ENCODE assay signal across 15 mouse cellular contexts in the genomic region with DNA sequence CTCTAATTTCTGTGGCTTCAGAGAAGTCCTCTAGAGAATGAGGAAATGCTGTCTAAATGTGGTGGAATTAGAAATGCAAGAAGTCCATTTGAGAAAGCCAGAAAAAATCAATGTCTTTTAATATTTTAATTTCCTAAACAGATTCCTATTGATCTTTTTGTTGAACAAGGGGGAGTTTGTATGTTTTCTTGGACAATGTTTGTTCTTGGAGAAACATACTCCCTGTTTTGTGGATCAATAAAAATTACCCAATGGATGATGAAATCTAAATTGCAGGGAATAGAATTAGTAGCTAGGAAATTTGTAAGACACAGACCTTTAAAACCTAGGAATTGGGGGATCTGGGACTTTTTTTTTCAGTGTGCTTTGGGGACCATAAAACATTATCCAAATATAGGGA. TPM values are rescaled to one million over a fixed set of nuclear protein-coding genes. Genes with fewer than 3 reads are reported as not detected.
DNase-seq lines count a peak whose midpoint lies in the region; ATAC-seq and TF ChIP-seq lines count a peak whose summit lies in the region.
"Had no signal": no experiment of that assay in that cellular context is flagged by ENCODE, and none has a peak within 500 bp of the region (broad histone marks: within the 10 kb centered on the region; RNA-seq: fewer than 3 reads in every experiment).

No protein-coding gene starts in this region.

- peaks cover 9% of the 10 kb centered on the region for H3K4me1 ChIP-seq in heart, embryonic 11.5 days (ENCODE audit: control insufficient read depth, insufficient read depth, low read length)
- H3K4me1 ChIP-seq in lung, embryonic 15.5 days, result peaks cover 37% of the 10 kb centered on the region
- no peaks in the 10 kb centered on the region; the same call in 1 of the 2 replicates for H3K4me1 ChIP-seq in lung, postnatal 0 days (ENCODE audit: insufficient read depth, low read depth, low read length)
- 0 out of 2 replicates have a peak, but pooled peaks cover 7% of the 10 kb centered on the region for H3K4me1 ChIP-seq in intestine, embryonic 14.5 days (replicated peaks; ENCODE audit: control insufficient read depth, insufficient read depth, low read length)
- H3K4me1 ChIP-seq in liver, embryonic 14.5 days (replicated peaks; ENCODE audit: control insufficient read depth in 2 of 2, insufficient read depth in 2 of 2, low read length in 1 of 2), result no peaks in the 10 kb centered on the region

- no peak for DNase-seq in heart, adult 9 months (ENCODE audit: low spot score in 2 of 2)
- no peak for DNase-seq in lung, postnatal 0 days (ENCODE audit: low spot score)
- no peak for DNase-seq in intestine, embryonic 14.5 days (ENCODE audit: low spot score)
- DNase-seq in liver, embryonic 14.5 days (ENCODE audit: low read depth in 3 of 3, low spot score in 3 of 3), result no peak
- DNase-seq in thymus, postnatal 14 days, result no peak
- no peak for DNase-seq in ovary, adult 18-20 months (ENCODE audit: low spot score)
- DNase-seq: B cell, adult 2 months; cerebellum, postnatal 25 days; gastrocnemius, postnatal 14 days; right cerebral cortex, postnatal 4 days had no signal

- no peaks in the 10 kb centered on the region for H3K36me3 ChIP-seq in heart, embryonic 11.5 days (ENCODE audit: control insufficient read depth, insufficient read depth, low read length)
- no peaks in the 10 kb centered on the region for H3K36me3 ChIP-seq in lung, embryonic 15.5 days
- no peaks in the 10 kb centered on the region for H3K36me3 ChIP-seq in lung, postnatal 0 days (ENCODE audit: insufficient read depth, low read length)
- H3K36me3 ChIP-seq in intestine, embryonic 14.5 days (ENCODE audit: control insufficient read depth, insufficient read depth, low read length), result 0 out of 2 replicates have a peak, but pooled peaks cover 3% of the 10 kb centered on the region
- H3K36me3 ChIP-seq in liver, embryonic 14.5 days (replicated peaks; ENCODE audit: control insufficient read depth, insufficient read depth, low read depth), result no peaks in the 10 kb centered on the region
- H3K36me3 ChIP-seq: forebrain, embryonic 12.5 days; neural tube, embryonic 13.5 days had no signal

- H3K4me2 ChIP-seq in heart, embryonic 11.5 days, result peak overlapping the region; percentile 76
- H3K4me2 ChIP-seq in lung, embryonic 15.5 days, result peak overlapping the region; percentile 76; the same call in 1 of the 2 replicates
- no peak overlapping the region for H3K4me2 ChIP-seq in lung, postnatal 0 days (replicated peaks; ENCODE audit: low read depth, low read length)
- peak overlapping the region; percentile 61 for H3K4me2 ChIP-seq in intestine, embryonic 14.5 days (ENCODE audit: low read length)
- H3K4me2 ChIP-seq in liver, embryonic 14.5 days (ENCODE audit: low read depth), result peak overlapping the region; percentile 26

- H3K4me3 ChIP-seq in heart, embryonic 11.5 days (ENCODE audit: low read depth, low read length), result peak overlapping the region; percentile 70
- H3K4me3 ChIP-seq in lung, embryonic 15.5 days, result peak overlapping the region; percentile 46; the same call in 1 of the 2 replicates
- H3K4me3 ChIP-seq in lung, postnatal 0 days (ENCODE audit: low read depth, low read length), result no peak overlapping the region
- H3K4me3 ChIP-seq in intestine, embryonic 14.5 days (ENCODE audit: low read depth, low read length), result peak overlapping the region; percentile 57
- H3K4me3 ChIP-seq in liver, embryonic 14.5 days (ENCODE audit: insufficient read depth in 1 of 2, low read depth in 2 of 2, low read length in 2 of 2), result no peak overlapping the region; a peak in 1 of 4 replicates
- H3K4me3 ChIP-seq: layer of hippocampus, adult 2 months had no signal

- peak overlapping the region; percentile 99 for H3K27ac ChIP-seq in heart, embryonic 11.5 days (ENCODE audit: low read depth, low read length)
- H3K27ac ChIP-seq in lung, embryonic 15.5 days, result no peak overlapping the region
- no peak overlapping the region for H3K27ac ChIP-seq in lung, postnatal 0 days (ENCODE audit: low read length)
- H3K27ac ChIP-seq in intestine, embryonic 14.5 days (ENCODE audit: low read depth), result peak overlapping the region; percentile 89
- no peak overlapping the region for H3K27ac ChIP-seq in liver, embryonic 14.5 days
- H3K27ac ChIP-seq: forebrain, embryonic 12.5 days; layer of hippocampus, adult 2 months; neural tube, embryonic 13.5 days had no signal

- no peak for TF ChIP-seq CTCF in lung, postnatal 0 days (IDR thresholded peaks at IDR 0.05)
- TF ChIP-seq CTCF in liver, embryonic 14.5 days (IDR thresholded peaks at IDR 0.05; ENCODE audit: low read depth), result no peak

- no peaks in the 10 kb centered on the region for H3K9me3 ChIP-seq in heart, embryonic 11.5 days (replicated peaks; ENCODE audit: control insufficient read depth, low read length)
- H3K9me3 ChIP-seq in lung, embryonic 15.5 days, result no peaks in the 10 kb centered on the region
- no peaks in the 10 kb centered on the region for H3K9me3 ChIP-seq in lung, postnatal 0 days (ENCODE audit: low read length)
- H3K9me3 ChIP-seq in intestine, embryonic 14.5 days (ENCODE audit: control insufficient read depth, low read length), result no peaks in the 10 kb centered on the region
- no peaks in the 10 kb centered on the region for H3K9me3 ChIP-seq in liver, embryonic 14.5 days (ENCODE audit: control insufficient read depth, low read length)
- H3K9me3 ChIP-seq: forebrain, embryonic 12.5 days; neural tube, embryonic 13.5 days had no signal

- peak overlapping the region; percentile 98 for H3K9ac ChIP-seq in heart, embryonic 11.5 days (ENCODE audit: low read depth, low read length)
- H3K9ac ChIP-seq in lung, embryonic 15.5 days, result no peak overlapping the region
- no peak overlapping the region for H3K9ac ChIP-seq in lung, postnatal 0 days (replicated peaks; ENCODE audit: low read depth)
- H3K9ac ChIP-seq in intestine, embryonic 14.5 days (ENCODE audit: low read length), result peak overlapping the region; percentile 89
- H3K9ac ChIP-seq in liver, embryonic 14.5 days (replicated peaks), result no peak overlapping the region

- ATAC-seq in heart, embryonic 11.5 days (replicated peaks; ENCODE audit: insufficient number of reproducible peaks, low FRiP score, low TSS enrichment), result no peak
- ATAC-seq in lung, embryonic 15.5 days (ENCODE audit: borderline replicate concordance, extremely low read depth, low FRiP score, low TSS enrichment), result no peak
- no peak for ATAC-seq in lung, postnatal 0 days
- ATAC-seq in intestine, embryonic 14.5 days (replicated peaks; ENCODE audit: low FRiP score, low TSS enrichment, low read depth), result no peak
- ATAC-seq in liver, embryonic 14.5 days (ENCODE audit: insufficient read depth), result no peak

- peaks cover 77% of the 10 kb centered on the region for H3K27me3 ChIP-seq in heart, embryonic 11.5 days (ENCODE audit: control insufficient read depth, insufficient read depth, low read length)
- peaks cover 99% of the 10 kb centered on the region for H3K27me3 ChIP-seq in lung, embryonic 15.5 days
- H3K27me3 ChIP-seq in lung, postnatal 0 days (replicated peaks; ENCODE audit: insufficient read depth, low read length), result peaks cover 79% of the 10 kb centered on the region
- H3K27me3 ChIP-seq in intestine, embryonic 14.5 days (replicated peaks; ENCODE audit: control insufficient read depth, insufficient read depth, low read length), result peaks cover 98% of the 10 kb centered on the region
- peaks cover 87% of the 10 kb centered on the region for H3K27me3 ChIP-seq in liver, embryonic 14.5 days (ENCODE audit: control insufficient read depth, insufficient read depth, low read length)

- TF ChIP-seq EP300 in lung, postnatal 0 days (IDR thresholded peaks at IDR 0.05), result no peak
- TF ChIP-seq EP300 in liver, embryonic 14.5 days (IDR thresholded peaks at IDR 0.05; ENCODE audit: low read depth), result no peak

RNA-seq across cellular contexts. Expression of a gene that starts 4.8 kb away (rescaled TPM):
- 1,098 and 1,138 TPM in 2 replicates for polyA plus RNA-seq in heart, embryonic 11.5 days (2014; fragmentation: Nextera tagmentation; extraction: Ambion mirVana)
- polyA plus RNA-seq in lung, embryonic 15.5 days (2015; fragmentation: Nextera tagmentation; extraction: Ambion mirVana), result 536 and 550 TPM in 2 replicates
- polyA plus RNA-seq in lung, postnatal 0 days (2015; fragmentation: Nextera tagmentation; extraction: Ambion mirVana), result 131 and 135 TPM in 2 replicates
- 960 and 1,030 TPM in 2 replicates for polyA plus RNA-seq in intestine, embryonic 14.5 days (2014; fragmentation: Nextera tagmentation; extraction: Ambion mirVana)
- 904 and 960 TPM in 2 replicates for polyA plus RNA-seq in liver, embryonic 14.5 days (2012; rRNA removed)
- 416 and 496 TPM in 2 replicates for polyA plus RNA-seq in liver, embryonic 14.5 days (2014; fragmentation: Nextera tagmentation; extraction: Ambion mirVana)

RNA-seq across cellular contexts. Expression of a gene that starts 7.9 kb away (rescaled TPM):
- polyA plus RNA-seq in heart, embryonic 11.5 days (2014; fragmentation: Nextera tagmentation; extraction: Ambion mirVana), result 0.16 and 0.37 TPM in 2 replicates
- 0.06 and 0.08 TPM in 2 replicates for polyA plus RNA-seq in lung, embryonic 15.5 days (2015; fragmentation: Nextera tagmentation; extraction: Ambion mirVana)
- polyA plus RNA-seq in lung, postnatal 0 days (2015; fragmentation: Nextera tagmentation; extraction: Ambion mirVana), result not detected in 2 replicates
- polyA plus RNA-seq in intestine, embryonic 14.5 days (2014; fragmentation: Nextera tagmentation; extraction: Ambion mirVana), result 0.13 and 0.24 TPM in 2 replicates
- polyA plus RNA-seq in liver, embryonic 14.5 days (2012; rRNA removed), result 0.02 and 0.06 TPM in 2 replicates
- polyA plus RNA-seq in liver, embryonic 14.5 days (2014; fragmentation: Nextera tagmentation; extraction: Ambion mirVana), result not detected in 2 replicates
- polyA plus RNA-seq: forebrain, embryonic 12.5 days; neural tube, embryonic 13.5 days had no signal

Comparison
In these comparisons a context has a peak if more than half of its experiments do, and no peak if none do; other contexts are left out.
1. H3K4me3 ChIP-seq: peak in heart, embryonic 11.5 days (single experiment), lung, embryonic 15.5 days (single experiment) and intestine, embryonic 14.5 days (single experiment); none in lung, postnatal 0 days (single experiment) and liver, embryonic 14.5 days (0 of 2).
2. H3K27ac ChIP-seq: peak in heart, embryonic 11.5 days (single experiment) and intestine, embryonic 14.5 days (single experiment); none in lung, embryonic 15.5 days (single experiment), lung, postnatal 0 days (single experiment) and liver, embryonic 14.5 days (single experiment).
3. H3K9ac ChIP-seq: peak in heart, embryonic 11.5 days (single experiment) and intestine, embryonic 14.5 days (single experiment); none in lung, embryonic 15.5 days (single experiment), lung, postnatal 0 days (single experiment) and liver, embryonic 14.5 days (single experiment).